Mouse (Mus musculus) heart, postnatal 25 days (tissue): ENCODE data around the gene Spg21. TPM values are rescaled to one million over a fixed set of nuclear protein-coding genes. Genes with fewer than 3 reads are reported as not detected.

Source experiments
- DNase-seq: peaks from one replicate; pipeline ENCODE4 v3.0.0; 2022; ENCODE audit warnings: low spot score
- intact Hi-C: fragments of 180-260 bp; cut with DNase I; formaldehyde crosslinking; loops from one replicate; pipeline ENCODE4 v1.15.1; 2025
- total RNA-seq, 2 experiments: library from RNA; stranded (reverse); gene quantifications; 2 replicates each; pipeline ENCODE4 v1.2.3; 2021

Gene Spg21
- total RNA-seq, 2 experiments from 2014 or later = 10.6 to 13.1 TPM

- intact Hi-C loops = no loop called here
Measured at GRCm38 (mm10) chr9:65465241-65465640, 4.5 kb downstream of the Spg21 start.

DNA sequence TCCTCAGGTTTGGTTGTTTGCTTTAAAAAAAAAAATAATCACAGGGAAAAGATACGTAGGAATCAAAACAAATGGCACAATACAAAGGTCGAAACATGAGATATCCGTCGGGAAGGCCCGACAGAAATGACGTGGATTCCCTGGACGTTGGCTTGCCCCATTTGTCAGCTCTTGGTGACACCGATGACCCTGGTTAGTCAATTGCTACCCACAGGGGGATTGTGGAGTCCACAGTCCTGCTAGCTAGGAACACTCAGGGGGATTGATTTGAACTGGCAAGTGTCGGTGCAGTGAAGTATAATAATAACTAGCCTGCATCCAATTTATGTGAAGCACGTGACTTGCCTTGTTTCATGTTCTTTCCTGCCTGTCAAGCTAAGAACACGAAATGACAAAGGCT lies 6.9 kb downstream of the Spg21 start:
- DNase-seq = no peak
- intact Hi-C loops = no loop called here

More at GRCm38 (mm10) chr9:65465241-65465640, 4.5 kb downstream of the Spg21 start:
- no peak for DNase-seq

DNA sequence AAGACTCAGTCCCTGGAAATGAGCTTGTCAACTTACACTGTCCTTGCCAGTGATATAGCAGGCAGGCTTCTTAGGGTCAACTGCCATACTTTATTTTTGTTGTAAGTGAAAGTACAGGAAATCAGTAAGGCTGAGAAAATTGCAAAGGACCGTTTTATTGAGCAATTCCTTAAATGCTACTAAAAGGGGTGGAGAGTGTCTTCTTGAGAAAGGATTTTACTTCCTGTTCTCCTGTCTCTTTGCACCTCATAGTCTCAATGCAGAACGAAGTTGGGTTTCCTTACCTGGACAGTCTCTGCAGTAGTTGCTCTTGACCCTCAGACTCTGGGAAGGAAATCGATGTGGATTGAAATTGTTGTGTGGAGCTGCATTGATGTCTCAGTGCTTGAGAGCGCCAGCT lies 12.0 kb downstream of the Spg21 start:
- DNase-seq = no peak
- intact Hi-C loops = no loop called here

GRCm38 (mm10) chr9:65479158-65479557 lies 18.4 kb downstream of the Spg21 start:
- intact Hi-C loops = no loop called here
- DNase-seq = no peak

DNA sequence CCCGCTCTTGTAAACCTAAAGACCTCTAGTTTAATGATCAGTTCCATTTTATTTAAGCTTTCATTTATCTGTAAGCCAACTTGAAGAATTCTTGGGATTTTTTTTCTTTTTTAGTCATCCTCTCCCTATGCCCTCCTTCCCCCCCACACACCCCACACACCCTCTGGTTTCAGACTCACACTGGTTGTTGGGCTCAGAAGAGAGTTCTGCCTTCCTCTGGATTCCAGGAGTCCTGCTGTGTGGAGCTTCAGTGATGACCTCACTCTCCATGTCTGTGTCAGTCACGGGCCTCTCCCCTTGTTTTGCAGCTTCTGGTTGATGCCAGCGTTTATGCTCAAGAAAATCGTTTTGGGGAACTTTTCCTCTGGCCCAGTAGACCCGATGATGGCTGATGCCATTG lies 19.3 kb downstream of the Spg21 start:
- DNase-seq = no peak
- intact Hi-C loops = no loop called here

DNA sequence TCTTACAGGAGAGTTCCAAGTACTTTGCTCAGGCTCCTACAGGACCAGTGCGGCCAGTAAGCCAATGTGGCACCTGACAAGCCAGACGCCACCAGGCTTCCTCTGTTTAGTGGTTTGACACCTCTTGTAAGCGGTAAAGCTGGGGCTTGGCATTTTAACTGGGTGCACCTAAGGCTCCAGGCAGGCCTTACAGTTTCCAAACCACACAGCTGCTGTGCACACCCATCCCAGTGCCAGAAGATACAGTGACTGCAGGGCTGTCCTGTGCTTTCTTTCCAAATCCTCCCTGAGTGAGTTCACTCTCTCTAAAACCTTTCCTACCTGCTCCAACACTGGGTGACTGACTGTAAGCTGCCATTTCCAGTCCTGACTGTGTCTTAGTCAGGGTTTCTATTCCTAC lies 30.7 kb downstream of the Spg21 start:
- intact Hi-C loops = no loop called here
- no peak for DNase-seq

DNA sequence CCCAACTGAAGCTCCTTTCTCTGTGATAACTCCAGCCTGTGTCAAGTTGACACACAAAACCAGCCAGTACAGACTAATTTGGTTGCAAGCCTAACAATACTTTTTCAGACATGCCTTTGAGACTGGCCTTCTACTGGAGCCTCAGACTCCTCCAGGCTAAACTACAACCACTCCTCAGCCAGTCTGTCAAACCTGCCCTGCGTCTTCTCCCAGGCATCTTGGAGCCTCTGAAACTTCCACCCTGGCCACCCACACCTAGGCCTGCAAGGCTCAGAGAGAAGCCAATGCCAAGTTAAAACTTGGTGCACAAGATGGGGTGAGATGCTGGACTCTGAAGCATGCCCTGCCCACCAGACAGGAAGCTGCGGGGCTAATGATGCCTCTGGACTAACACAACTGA lies 31.6 kb downstream of the Spg21 start:
- intact Hi-C loops = no loop called here

GRCm38 (mm10) chr9:65492851-65493250 lies 32.1 kb downstream of the Spg21 start:
- no peak for DNase-seq
- intact Hi-C loops = no loop called here

More for the DNA sequence above, 31.6 kb downstream of the Spg21 start:
- DNase-seq = no peak

GRCm38 (mm10) chr9:65502146-65502545 lies 41.4 kb downstream of the Spg21 start:
- no peak for DNase-seq
- intact Hi-C loops = no loop called here

- DNase-seq = no peak
- intact Hi-C loops = no loop called here
Measured at GRCm38 (mm10) chr9:65502721-65503505, 42.2 kb downstream of the Spg21 start.

GRCm38 (mm10) chr9:65508449-65508848 lies 47.7 kb downstream of the Spg21 start:
- intact Hi-C loops = no loop called here
- DNase-seq = no peak

- intact Hi-C loops = no loop called here
- no peak for DNase-seq
Measured at GRCm38 (mm10) chr9:65512520-65512919, 51.8 kb downstream of the Spg21 start.

DNA sequence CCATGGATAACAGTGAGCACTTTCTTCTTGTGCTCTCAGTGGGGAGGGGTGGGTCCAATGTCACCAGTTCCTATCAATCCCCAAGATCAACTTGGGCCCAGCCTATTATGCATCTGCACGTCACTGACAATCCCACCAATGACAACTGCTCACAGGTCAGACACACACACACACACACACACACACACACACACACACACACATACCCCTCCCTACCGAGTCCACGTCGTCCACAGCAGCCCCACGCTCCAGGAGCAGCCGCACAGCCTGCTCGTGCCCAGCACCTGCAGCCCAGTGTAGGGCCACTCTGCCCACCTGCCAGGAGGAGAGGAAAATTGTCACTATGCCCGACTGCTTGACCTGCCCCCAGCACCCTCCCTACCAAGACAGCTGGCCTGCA lies 53.7 kb downstream of the Spg21 start:
- DNase-seq = no peak
- intact Hi-C loops = no loop called here

- intact Hi-C loops = no loop called here
- DNase-seq = no peak
Measured at GRCm38 (mm10) chr9:65514851-65515261, 54.1 kb downstream of the Spg21 start.

GRCm38 (mm10) chr9:65519807-65520504 lies 59.2 kb downstream of the Spg21 start, which contains the start of gene Ankdd1a:
Ankdd1a (minus strand) TSS chr9:65520193.
- DNase-seq = no peak
- intact Hi-C loops = loop anchor here (5.0 kb wide), 1 partner anchor 142 kb away; no protein-coding TSS in a partner anchor

DNA sequence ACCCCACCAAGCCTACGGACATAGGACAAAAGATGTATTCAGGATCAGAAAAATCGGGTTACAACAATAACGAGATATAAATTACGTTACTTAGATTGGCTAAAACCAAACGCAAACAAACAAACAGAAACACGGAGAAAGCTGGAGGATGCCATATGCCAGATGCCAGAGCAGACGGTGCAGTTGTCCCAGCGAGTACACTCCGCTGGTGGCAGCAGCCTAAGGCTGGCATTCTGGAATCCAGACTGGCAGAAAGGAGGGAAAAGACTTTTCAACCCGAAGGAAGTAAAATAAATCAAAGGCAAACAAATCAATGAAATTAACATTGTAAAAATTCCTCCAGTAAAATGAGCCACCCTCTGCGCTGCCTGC lies 59.7 kb downstream of the Spg21 start:
- intact Hi-C loops = loop anchor here (5.0 kb wide), 1 partner anchor 142 kb away; no protein-coding TSS in a partner anchor
- no peak for DNase-seq

DNA sequence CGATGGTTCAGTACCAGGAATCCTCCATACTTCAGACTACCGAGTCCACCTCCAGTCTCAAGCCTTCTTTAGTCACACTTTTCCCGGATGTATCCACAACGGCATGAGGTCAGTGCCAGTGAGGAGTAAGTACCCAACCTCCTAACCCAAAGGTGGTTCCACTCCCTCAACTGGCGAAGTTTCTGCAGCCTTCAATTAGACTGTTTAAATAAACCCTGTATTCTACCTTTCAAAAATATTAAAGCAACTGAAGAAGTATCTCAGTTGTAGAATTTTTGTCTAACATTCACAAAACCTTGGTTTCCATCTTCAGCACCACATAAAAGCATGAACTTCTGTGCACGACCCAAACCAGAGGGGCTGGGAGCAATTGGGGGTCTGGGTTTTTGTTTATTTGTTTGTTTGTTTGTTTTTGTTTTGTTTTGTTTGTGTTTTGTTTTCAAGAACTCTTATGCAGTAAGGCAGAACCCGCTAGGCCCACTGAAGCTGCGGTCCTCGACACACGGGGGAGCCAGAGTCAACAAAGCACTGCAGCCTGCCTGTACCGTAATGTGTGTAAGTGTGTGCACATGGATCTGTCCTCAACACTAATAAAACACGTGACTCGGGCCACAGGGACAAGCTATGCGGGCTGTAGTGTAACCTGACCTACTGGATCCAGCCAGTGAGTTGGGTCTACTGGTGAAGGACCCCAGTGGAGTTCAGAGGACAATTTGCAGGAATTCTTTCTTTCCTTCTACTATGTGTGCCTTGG lies 63.0 kb downstream of the Spg21 start:
- intact Hi-C loops = loop anchor here (1.0 to 5.0 kb wide), 3 partner anchors 25 to 139 kb away; no protein-coding TSS in a partner anchor

DNA sequence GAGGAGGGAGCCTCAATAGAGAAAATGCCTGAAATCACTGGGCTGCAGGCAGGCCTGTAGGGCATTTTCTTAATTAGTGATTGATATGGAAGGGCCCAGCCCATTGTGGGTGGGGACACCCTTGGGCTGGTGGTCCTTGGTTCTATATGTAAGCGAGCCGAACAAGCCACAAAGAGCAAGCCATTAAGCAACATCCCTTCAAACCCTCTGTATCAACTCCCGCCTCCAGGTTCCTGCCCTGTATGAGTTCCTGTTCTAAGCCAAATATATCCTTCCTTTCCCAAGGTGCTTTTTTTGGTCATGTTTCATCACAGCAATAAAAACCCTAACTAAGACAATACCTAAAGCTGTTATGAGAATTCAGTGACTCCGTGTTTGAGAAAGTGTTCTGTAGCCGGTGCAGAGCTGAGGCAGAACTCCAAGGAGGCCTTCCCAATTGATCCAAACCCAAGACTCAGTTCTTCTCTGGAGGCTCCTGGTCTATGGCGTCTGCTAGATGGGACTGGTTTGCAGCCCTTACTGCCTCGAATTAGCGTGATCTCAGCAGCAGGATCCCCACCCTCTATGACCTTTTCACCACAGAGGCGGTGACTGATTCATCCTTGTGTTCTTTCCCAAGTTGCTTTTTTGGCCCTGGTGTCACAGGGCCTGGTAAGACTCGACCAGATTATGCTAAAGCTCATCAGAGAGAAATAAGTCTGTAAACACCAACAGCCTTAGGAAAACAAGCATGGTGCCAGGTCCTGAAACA lies 64.9 kb downstream of the Spg21 start:
- intact Hi-C loops = loop anchor here (2.0 kb wide), 1 partner anchor 23 kb away; no protein-coding TSS in a partner anchor
- peak; percentile 19 for DNase-seq

More for the DNA sequence above, 63.0 kb downstream of the Spg21 start:
- peak; percentile 69 for DNase-seq

DNA sequence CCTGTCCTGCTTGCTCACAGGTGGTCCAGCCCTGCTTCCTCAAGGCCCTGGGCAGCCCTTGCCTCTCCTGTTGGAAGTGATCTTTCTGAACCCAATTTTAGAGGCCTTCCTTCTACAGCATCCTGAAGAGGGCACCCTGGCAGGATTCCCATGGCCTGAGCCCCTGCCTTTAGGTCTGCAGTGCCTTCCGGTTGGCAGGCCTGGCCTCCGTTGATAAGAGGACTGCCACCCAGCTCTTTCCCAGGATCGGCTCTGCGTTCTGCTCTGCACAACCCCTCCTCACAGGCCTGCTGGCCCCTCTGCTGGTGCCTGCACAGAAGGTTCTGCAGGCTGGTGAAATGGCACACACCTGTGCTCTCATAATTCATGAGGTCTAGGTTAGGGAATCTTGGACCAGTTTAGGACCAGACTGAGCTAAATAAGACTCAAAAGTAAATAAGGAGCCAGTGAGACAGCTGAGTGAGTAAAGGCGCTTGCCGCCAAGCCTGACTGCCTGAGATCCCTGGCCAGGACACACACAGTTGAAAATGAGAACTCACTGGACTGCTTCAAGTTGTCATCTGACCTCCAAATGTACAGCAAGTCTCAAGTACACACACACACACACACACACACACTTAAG lies 67.8 kb downstream of the Spg21 start:
- DNase-seq = no peak
- intact Hi-C loops = no loop called here
